Mouse (Mus musculus) ES-Bruce4 (cell line): ENCODE measurements at regions not wholly inside any gene's neighbourhood (a gene's known extent, or its start where the extent isn't known, plus 50 kb on each side); places are given as distances from the start of the nearest gene placed in this dataset.

Experiments
- H3K27ac ChIP-seq: 2 replicates; pipeline ENCODE4 v1.5.1; 2012; ENCODE audit warnings: low read length, inconsistent platforms; ENCODE audit not compliant: insufficient read depth
- H3K27me3 ChIP-seq: 2 replicates; pipeline ENCODE4 v1.6.1; 2012; ENCODE audit warnings: mild to moderate bottlenecking, low read length, inconsistent platforms; ENCODE audit not compliant: control insufficient read depth, poor library complexity, insufficient read depth, severe bottlenecking
- H3K36me3 ChIP-seq: 2 replicates; pipeline ENCODE4 v1.6.1; 2012; ENCODE audit warnings: inconsistent platforms, mild to moderate bottlenecking, low read length, moderate library complexity; ENCODE audit not compliant: control insufficient read depth, poor library complexity, insufficient read depth, severe bottlenecking
- H3K4me1 ChIP-seq: one replicate; pipeline ENCODE4 v1.8.1; 2011; ENCODE audit warnings: low read length; ENCODE audit not compliant: control insufficient read depth, insufficient read depth
- H3K4me3 ChIP-seq: 2 replicates; pipeline ENCODE4 v1.5.1; 2011; ENCODE audit warnings: low read depth, mild to moderate bottlenecking, low read length
- H3K9ac ChIP-seq: 2 replicates; pipeline ENCODE4 v1.6.1; 2012; ENCODE audit warnings: low read depth, mild to moderate bottlenecking, inconsistent platforms; ENCODE audit not compliant: poor library complexity, severe bottlenecking
- H3K9me3 ChIP-seq: replicated peaks from 2 replicates; pipeline ENCODE4 v1.6.1; 2012; ENCODE audit warnings: mild to moderate bottlenecking, low read length, inconsistent platforms; ENCODE audit not compliant: control insufficient read depth, poor library complexity, insufficient read depth, severe bottlenecking
- CTCF ChIP-seq: IDR thresholded peaks from one replicate; pipeline ENCODE4 v1.8.1; 2011; ENCODE audit warnings: low read depth, low read length
- EP300 ChIP-seq: IDR thresholded peaks from 2 replicates; pipeline ENCODE4 v1.6.1; 2011; ENCODE audit warnings: low read depth, low read length; ENCODE audit not compliant: insufficient read depth
- POLR2A ChIP-seq: IDR thresholded peaks from one replicate; pipeline ENCODE4 v1.8.1; 2011; ENCODE audit warnings: low read length; ENCODE audit not compliant: insufficient read depth

GRCm38 (mm10) chr1:122273579-122273978, 705.8 kb upstream of the Ddx18 start:
- Histone ChIP-seq H3K27me3 (no peaks in the 10 kb centered on the region), H3K9me3 (no peaks in the 10 kb centered on the region), H3K36me3 (no peaks in the 10 kb centered on the region), H3K4me1 (no peaks in the 10 kb centered on the region), H3K27ac (no peak overlapping the region), H3K4me3 (no peak overlapping the region), H3K9ac (no peak overlapping the region)
- no peak for TF ChIP-seq POLR2A
- TF ChIP-seq EP300: no peak
- TF ChIP-seq CTCF: no peak

GRCm38 (mm10) chr1:122243031-122243430, 675.2 kb upstream of the Ddx18 start:
- no peaks in the 10 kb centered on the region for H3K4me1 ChIP-seq
- no peak overlapping the region for H3K9ac ChIP-seq
- TF ChIP-seq EP300 (no peak), CTCF (no peak), POLR2A (no peak)
- no peaks in the 10 kb centered on the region for H3K36me3 ChIP-seq
- H3K9me3 ChIP-seq: no peaks in the 10 kb centered on the region
- no peaks in the 10 kb centered on the region for H3K27me3 ChIP-seq
- no peak overlapping the region for H3K27ac ChIP-seq
- H3K4me3 ChIP-seq: no peak overlapping the region

GRCm38 (mm10) chr1:122241511-122241910, 673.7 kb upstream of the Ddx18 start:
- Histone ChIP-seq H3K9ac (no peak overlapping the region), H3K9me3 (no peaks in the 10 kb centered on the region), H3K4me1 (no peaks in the 10 kb centered on the region), H3K27me3 (no peaks in the 10 kb centered on the region), H3K4me3 (no peak overlapping the region), H3K36me3 (no peaks in the 10 kb centered on the region), H3K27ac (no peak overlapping the region)
- TF ChIP-seq CTCF: no peak
- no peak for TF ChIP-seq POLR2A
- no peak for TF ChIP-seq EP300

DNA sequence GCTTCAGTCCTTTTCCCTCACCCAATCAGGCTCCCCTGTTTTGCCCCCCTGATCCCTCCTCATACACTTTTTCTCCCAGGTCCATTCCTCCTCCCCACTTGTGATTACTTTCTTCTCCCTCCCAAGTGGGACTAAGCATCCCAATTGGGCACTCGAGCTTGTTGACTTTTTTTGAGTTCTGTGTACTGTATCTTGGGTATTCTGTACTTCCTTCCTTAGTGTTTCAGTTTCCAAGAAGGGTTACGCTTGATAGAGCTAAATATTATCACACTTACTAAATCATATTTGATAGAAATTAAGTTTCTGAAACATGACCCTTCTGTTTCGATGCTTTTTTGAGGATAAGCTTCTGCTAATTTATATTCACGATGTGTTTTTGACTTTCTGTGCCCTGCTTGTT, 662.7 kb upstream of the Ddx18 start:
- H3K4me3 ChIP-seq: no peak overlapping the region
- H3K36me3 ChIP-seq: no peaks in the 10 kb centered on the region
- H3K27me3 ChIP-seq: no peaks in the 10 kb centered on the region
- H3K9ac ChIP-seq: no peak overlapping the region
- TF ChIP-seq EP300: no peak
- no peak for TF ChIP-seq POLR2A
- TF ChIP-seq CTCF: no peak
- H3K9me3 ChIP-seq: no peaks in the 10 kb centered on the region; the same call in 1 of the 2 replicates
- no peaks in the 10 kb centered on the region for H3K4me1 ChIP-seq
- H3K27ac ChIP-seq: no peak overlapping the region

DNA sequence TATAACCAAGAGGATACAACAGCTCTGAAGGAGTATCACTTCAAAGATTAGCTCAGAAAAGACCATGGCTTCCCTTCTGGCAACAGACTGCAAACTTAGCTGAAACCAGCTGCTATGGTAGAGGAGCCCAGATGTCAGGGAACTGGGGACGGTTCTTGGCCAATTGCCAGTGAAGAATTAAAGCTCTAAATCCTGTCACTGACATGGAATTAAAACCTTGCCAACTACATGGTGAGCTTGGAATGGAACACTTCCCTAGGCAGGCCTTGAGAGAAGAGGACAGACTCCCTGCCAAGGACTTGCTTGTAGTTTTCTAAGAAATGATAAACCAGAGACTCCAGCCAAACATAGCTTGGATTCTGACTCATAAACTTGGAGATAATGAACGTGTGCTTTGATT, 644.7 kb upstream of the Ddx18 start:
- Histone ChIP-seq H3K9ac (no peak overlapping the region), H3K4me1 (no peaks in the 10 kb centered on the region), H3K4me3 (no peak overlapping the region), H3K27ac (no peak overlapping the region), H3K36me3 (no peaks in the 10 kb centered on the region), H3K27me3 (no peaks in the 10 kb centered on the region), H3K9me3 (no peaks in the 10 kb centered on the region)
- TF ChIP-seq EP300 (no peak), POLR2A (no peak)

- Histone ChIP-seq H3K4me1 (no peaks in the 10 kb centered on the region), H3K9me3 (no peaks in the 10 kb centered on the region)
- TF ChIP-seq CTCF (no peak), POLR2A (no peak), EP300 (no peak)
Measured at GRCm38 (mm10) chr1:122208619-122209018, 640.8 kb upstream of the Ddx18 start.

More at GRCm38 (mm10) chr1:122208619-122209018, 640.8 kb upstream of the Ddx18 start:
- Histone ChIP-seq H3K4me3 (no peak overlapping the region), H3K9ac (no peak overlapping the region), H3K36me3 (no peaks in the 10 kb centered on the region), H3K27me3 (no peaks in the 10 kb centered on the region), H3K27ac (no peak overlapping the region)
